8 mouse cellular contexts compared by ENCODE assay signal in genomic region chr11:60700320-60701185, GRCm38 (mm10). TPM values are rescaled to one million over a fixed set of nuclear protein-coding genes. Genes with fewer than 3 reads are reported as not detected.
A peak's percentile ranks its signal among the peaks of the same experiment; 100 is the strongest.
DNase-seq lines count a peak whose midpoint lies in the region; ATAC-seq and TF ChIP-seq lines count a peak whose summit lies in the region.

No protein-coding gene starts in this region.

- intact Hi-C loops in left cerebral cortex, adult 2 months (cut with DNase I), result loop anchor here (2.0 kb wide), 1 partner anchor 28 kb away; the partner anchor contains the start of gene Mief2
- intact Hi-C loops in left cerebral cortex, postnatal 4 days (cut with DNase I), result no loop called here

- no peak for TF ChIP-seq CTCF in left cerebral cortex, adult 2 months (IDR thresholded peaks at IDR 0.05)

- H3K4me3 ChIP-seq in left cerebral cortex, adult 2 months, result peak overlapping the region; percentile 97
- peak overlapping the region; percentile 84 for H3K4me3 ChIP-seq in embryonic facial prominence, embryonic 11.5 days (ENCODE audit: low read depth, low read length)
- peak overlapping the region; percentile 82 for H3K4me3 ChIP-seq in hindbrain, embryonic 16.5 days (ENCODE audit: low read length)

- no peaks in the 10 kb centered on the region for H3K9me3 ChIP-seq in embryonic facial prominence, embryonic 11.5 days (replicated peaks; ENCODE audit: control insufficient read depth, low read length)
- H3K9me3 ChIP-seq in hindbrain, embryonic 16.5 days (ENCODE audit: control insufficient read depth, low read length), result no peaks in the 10 kb centered on the region

- peak overlapping the region; percentile 91 for H3K27ac ChIP-seq in left cerebral cortex, adult 2 months
- H3K27ac ChIP-seq in embryonic facial prominence, embryonic 11.5 days (replicated peaks; ENCODE audit: low read depth, low read length), result no peak overlapping the region
- peak overlapping the region; percentile 90 for H3K27ac ChIP-seq in hindbrain, embryonic 16.5 days (ENCODE audit: low read depth, low read length)

- no peak for ATAC-seq in embryonic facial prominence, embryonic 11.5 days (replicated peaks; ENCODE audit: insufficient number of reproducible peaks, low FRiP score, low TSS enrichment, low read depth)
- no peak for ATAC-seq in hindbrain, embryonic 16.5 days

- peak in 1 of 2 experiments; percentile 8 for DNase-seq in left cerebral cortex, adult 2 months (ENCODE audit: extremely low spot score in 1 of 2, low spot score in 2 of 2)
- no peak for DNase-seq in left cerebral cortex, postnatal 4 days
- peak; percentile 12 for DNase-seq in brain, adult 2 months (ENCODE audit: low read depth, low spot score)
- DNase-seq in embryonic facial prominence, embryonic 11.5 days (ENCODE audit: low spot score), result no peak
- peak; percentile 4 to 19 for DNase-seq in lung, postnatal 4 days
- no peak for DNase-seq in ovary, postnatal 10 days (ENCODE audit: low spot score)
- no peak for DNase-seq in ovary, adult 18-20 months (ENCODE audit: low spot score)

- no peaks in the 10 kb centered on the region for H3K27me3 ChIP-seq in embryonic facial prominence, embryonic 11.5 days (ENCODE audit: control insufficient read depth, insufficient read depth, low read length)
- H3K27me3 ChIP-seq in hindbrain, embryonic 16.5 days (replicated peaks; ENCODE audit: control insufficient read depth, insufficient read depth, low read length), result no peaks in the 10 kb centered on the region

- 28% methylated on average over 12 of the region's 12 CpGs for WGBS in embryonic facial prominence, embryonic 11.5 days
- 19% methylated on average over 12 of the region's 12 CpGs for whole genome bisulfite sequencing in hindbrain, embryonic 16.5 days

- H3K4me1 ChIP-seq in embryonic facial prominence, embryonic 11.5 days (ENCODE audit: control insufficient read depth, insufficient read depth, low read length), result peaks cover 4% of the 10 kb centered on the region; the same call in 1 of the 2 replicates
- H3K4me1 ChIP-seq in hindbrain, embryonic 16.5 days (ENCODE audit: control insufficient read depth, insufficient read depth, low read depth, low read length), result peaks cover 32% of the 10 kb centered on the region

- peak overlapping the region; percentile 81 for H3K4me2 ChIP-seq in embryonic facial prominence, embryonic 11.5 days (ENCODE audit: low read depth, low read length)
- H3K4me2 ChIP-seq in hindbrain, embryonic 16.5 days (ENCODE audit: low read length), result peak overlapping the region; percentile 95

- peak overlapping the region; percentile 89 for H3K9ac ChIP-seq in embryonic facial prominence, embryonic 11.5 days (replicated peaks; ENCODE audit: low read length)
- peak overlapping the region; percentile 92 for H3K9ac ChIP-seq in hindbrain, embryonic 16.5 days (ENCODE audit: low read depth, low read length)

- H3K36me3 ChIP-seq in embryonic facial prominence, embryonic 11.5 days (replicated peaks; ENCODE audit: control insufficient read depth, insufficient read depth, low read depth, low read length), result no peaks in the 10 kb centered on the region; the same call in 1 of the 2 replicates
- H3K36me3 ChIP-seq in hindbrain, embryonic 16.5 days (ENCODE audit: control insufficient read depth, insufficient read depth, low read length), result peaks cover 5% of the 10 kb centered on the region; the same call in 1 of the 2 replicates

RNA-seq across cellular contexts. Expression of gene Llgl1, which starts 1.0 kb away (rescaled TPM):
- 10 to 100 TPM; 37.8 to 37.9 TPM for total RNA-seq in left cerebral cortex, adult 2 months (2021)
- total RNA-seq in left cerebral cortex, postnatal 4 days (2021), result 10 to 100 TPM; 42.2 to 43.4 TPM
- 67.8 and 79.1 TPM in 2 replicates for polyA plus RNA-seq in embryonic facial prominence, embryonic 11.5 days (2014; fragmentation: Nextera tagmentation; extraction: Ambion mirVana)
- 42.9 and 52.3 TPM in 2 replicates for polyA plus RNA-seq in hindbrain, embryonic 16.5 days (2015; fragmentation: Nextera tagmentation; extraction: Ambion mirVana)

RNA-seq across cellular contexts. Expression of gene Flii, which starts 26.5 kb away (rescaled TPM):
- total RNA-seq in left cerebral cortex, adult 2 months (2021), result 10 to 100 TPM; 65.0 to 65.3 TPM
- total RNA-seq in left cerebral cortex, postnatal 4 days (2021), result 10 to 100 TPM; 92.3 to 92.6 TPM
- 50.5 and 56.9 TPM in 2 replicates for polyA plus RNA-seq in embryonic facial prominence, embryonic 11.5 days (2014; fragmentation: Nextera tagmentation; extraction: Ambion mirVana)
- polyA plus RNA-seq in hindbrain, embryonic 16.5 days (2015; fragmentation: Nextera tagmentation; extraction: Ambion mirVana), result 73.3 and 84.8 TPM in 2 replicates

RNA-seq across cellular contexts. Expression of gene Mief2, which starts 27.6 kb away (rescaled TPM):
- total RNA-seq in left cerebral cortex, adult 2 months (2021), result 10 to 100 TPM; 17.9 to 20.8 TPM
- total RNA-seq in left cerebral cortex, postnatal 4 days (2021), result 10 to 100 TPM; 29.9 to 30.5 TPM
- 11.6 and 14.1 TPM in 2 replicates for polyA plus RNA-seq in embryonic facial prominence, embryonic 11.5 days (2014; fragmentation: Nextera tagmentation; extraction: Ambion mirVana)
- 26.2 and 29.7 TPM in 2 replicates for polyA plus RNA-seq in hindbrain, embryonic 16.5 days (2015; fragmentation: Nextera tagmentation; extraction: Ambion mirVana)

Comparison
In these comparisons a context has a peak if more than half of its experiments do, and no peak if none do; other contexts are left out.
1. DNase-seq: peak in brain, adult 2 months (single experiment) and lung, postnatal 4 days (2 of 2); none in left cerebral cortex, postnatal 4 days (single experiment), embryonic facial prominence, embryonic 11.5 days (single experiment), ovary, postnatal 10 days (single experiment) and ovary, adult 18-20 months (single experiment).
2. Peak in every context shown above with its lines, with median percentiles within 50 percentile points of each other: H3K4me3 ChIP-seq.